Mouse (Mus musculus) liver, adult 2 months (tissue): Measurements from ENCODE around the gene Odf3l2.

Experiments used
- CTCF ChIP-seq: fragments of 200-500 bp; IDR thresholded peaks from 2 replicates; pipeline ENCODE4 v1.5.1; 2011; ENCODE audit warnings: low read depth, low read length, control low read depth
- POLR2A ChIP-seq: fragments of 200-500 bp; IDR thresholded peaks from 2 replicates; pipeline ENCODE4 v1.6.1; 2011; ENCODE audit warnings: low read length, control low read depth; ENCODE audit not compliant: insufficient read depth; ENCODE audit errors: extremely low read depth

DNA sequence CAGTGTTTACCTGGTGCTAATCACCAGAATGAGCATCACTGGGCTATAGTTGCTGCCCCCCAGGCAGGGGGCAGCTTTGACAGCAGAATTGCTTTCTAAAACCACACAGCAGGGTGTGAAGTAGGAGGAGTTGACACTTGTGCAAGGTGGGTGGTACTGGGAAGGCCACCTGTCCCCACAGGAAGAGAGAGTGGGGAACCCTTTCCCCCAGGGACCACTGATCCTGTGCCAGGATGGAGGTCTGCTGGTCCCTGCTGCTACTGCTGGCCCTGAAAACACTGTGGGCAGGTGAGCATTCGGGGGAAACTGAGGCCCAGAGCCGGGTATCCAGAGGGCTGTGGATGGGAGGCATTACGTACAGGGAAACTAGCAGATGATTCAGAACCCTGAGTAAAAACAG is 43.6 kb upstream of the Odf3l2 start:
- TF ChIP-seq CTCF (no peak), POLR2A (no peak)
